Mouse (Mus musculus) inflammation-experienced regulatory T-cells, adult 6 months (primary cell): ENCODE results near the gene Crybb3. TPM values are rescaled to one million over a fixed set of nuclear protein-coding genes. Genes with fewer than 3 reads are reported as not detected.
A peak's percentile ranks its signal among the peaks of the same experiment; 100 is the strongest.
"Not testable (repeated sequence)": the region's sequence is repeated elsewhere in the genome, so short reads cannot be mapped to it uniquely, and the experiment has no call there.

ENCODE experiments used
- ATAC-seq: one replicate; pipeline ENCODE4 v1.8.0; 2017
- polyA plus RNA-seq, 3 experiments: library from polyadenylated mRNA; unstranded; fragments of 100-300 nt; shearing (Covaris generic); gene quantifications; one replicate each; pipeline ENCODE4 v1.2.1; 2017

Crybb3 gene
- polyA plus RNA-seq: 1 to 10 TPM in 1 of 3 experiments, not detected in 2; 1.3 TPM

DNA sequence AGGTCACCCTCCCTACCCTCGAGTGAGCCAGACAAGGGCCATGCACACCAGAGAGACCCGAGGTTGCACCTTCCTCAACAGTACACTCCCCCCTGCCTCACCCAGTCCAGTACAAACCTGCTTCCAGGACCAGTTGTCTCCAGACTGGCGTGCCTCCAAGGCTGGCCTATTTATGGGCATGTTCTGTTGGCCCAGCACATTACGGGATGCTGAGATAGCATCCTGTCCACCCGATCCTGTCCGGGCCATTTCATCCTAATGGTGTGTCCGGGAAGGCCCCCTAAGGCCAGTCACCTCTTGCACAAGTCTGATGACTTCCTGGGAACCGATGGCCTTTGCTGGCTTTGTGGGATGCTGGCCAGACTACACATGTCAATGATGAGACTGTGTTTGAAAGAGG, at the start of gene Crybb3:
Gene Crybb3, minus strand, starts transcription at position 146 of the 400 bp plus-strand sequence.
- no peak for ATAC-seq

DNA sequence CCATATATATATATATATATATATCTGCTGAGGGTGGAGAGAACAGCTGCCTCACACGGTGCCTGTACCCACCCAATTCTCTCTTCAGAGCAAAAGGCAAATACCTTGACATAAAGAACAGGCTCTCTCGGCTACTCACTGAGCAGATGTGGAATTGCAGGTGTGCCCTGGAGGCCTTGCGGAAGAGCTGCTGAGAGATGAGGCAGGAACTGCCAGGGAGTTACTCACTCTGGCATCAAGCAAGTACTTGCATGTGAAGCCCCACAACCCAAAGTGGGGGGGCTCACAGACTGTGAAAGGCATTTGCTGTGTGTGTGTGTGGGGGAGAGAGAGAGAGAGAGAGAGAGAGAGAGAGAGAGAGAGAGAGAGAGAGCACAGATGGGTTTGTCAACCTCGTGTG, 47.0 kb upstream of the Crybb3 start:
- ATAC-seq: no peak

DNA sequence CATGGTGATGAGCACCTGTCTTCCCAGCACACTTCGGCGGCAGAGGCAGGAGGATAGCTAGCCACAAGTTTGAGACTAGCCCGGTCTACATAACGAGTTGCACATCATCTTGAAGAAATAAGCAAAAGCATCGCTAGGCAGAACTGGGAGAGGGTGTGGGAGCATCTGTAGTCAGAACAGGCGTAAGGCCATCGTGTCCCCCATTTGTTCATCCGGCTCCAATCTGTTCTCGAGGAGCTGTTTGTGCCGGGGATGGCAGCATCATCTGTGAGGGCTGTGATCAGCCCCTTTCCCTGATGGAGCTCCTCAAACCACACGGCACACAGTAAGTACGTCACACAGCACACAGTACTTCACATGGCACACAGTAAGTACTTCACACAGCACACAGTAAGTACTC, 45.1 kb upstream of the Crybb3 start:
- ATAC-seq: no peak

DNA sequence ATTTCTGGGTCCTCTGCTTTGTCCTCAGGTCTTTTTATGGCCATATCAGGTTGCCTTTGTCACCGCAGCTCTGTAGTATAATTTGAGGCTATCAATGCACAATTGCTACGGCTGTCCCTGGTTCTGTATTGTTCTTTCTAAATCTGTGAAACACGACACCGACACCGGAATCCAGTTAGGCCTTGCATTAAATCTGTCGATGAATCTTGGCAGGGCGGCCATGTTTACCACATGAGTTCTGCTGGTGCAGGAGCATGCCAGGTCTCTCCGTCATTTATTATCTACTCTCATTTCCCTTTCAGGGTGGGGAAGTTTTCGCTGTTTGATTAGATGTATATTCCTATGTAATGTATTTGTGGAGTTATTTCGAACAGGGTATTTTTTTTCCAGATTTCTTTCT, 42.3 kb upstream of the Crybb3 start:
- no peak for ATAC-seq

DNA sequence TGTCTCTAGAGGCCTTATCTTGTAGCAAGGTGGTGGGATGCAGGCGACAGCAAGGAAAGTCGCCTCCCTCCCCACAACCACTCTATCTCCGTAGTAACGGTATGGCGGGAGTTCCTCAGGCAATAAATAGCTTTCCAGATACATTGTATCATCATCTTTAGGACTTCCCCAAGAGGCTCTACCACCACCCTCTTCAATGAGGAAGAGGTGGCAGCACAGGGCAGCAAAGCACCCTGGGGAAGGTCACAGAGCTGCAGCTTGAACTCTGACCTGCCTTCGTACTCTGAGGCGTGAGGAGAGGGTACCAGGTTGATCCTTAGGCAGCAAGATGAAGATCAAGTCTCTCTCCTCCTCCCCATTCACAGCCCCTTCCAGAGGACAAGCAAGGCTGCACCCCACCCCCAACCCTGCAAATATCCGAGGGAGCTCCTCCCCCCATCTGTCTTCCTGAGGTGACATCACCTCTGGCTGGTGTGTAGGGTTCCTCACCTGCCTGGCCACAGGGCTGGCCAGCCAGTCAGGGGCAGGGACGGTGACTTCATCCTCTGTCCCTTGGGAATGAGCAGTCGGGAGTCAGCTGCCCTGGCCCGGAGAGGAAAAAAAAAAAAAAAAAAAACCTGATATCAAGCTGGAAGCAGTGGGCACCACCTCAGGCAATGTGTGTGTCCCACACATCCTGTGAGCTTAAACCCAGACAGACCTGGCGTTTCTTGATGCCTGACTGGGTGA, 41.1 kb upstream of the Crybb3 start:
- ATAC-seq: no peak

DNA sequence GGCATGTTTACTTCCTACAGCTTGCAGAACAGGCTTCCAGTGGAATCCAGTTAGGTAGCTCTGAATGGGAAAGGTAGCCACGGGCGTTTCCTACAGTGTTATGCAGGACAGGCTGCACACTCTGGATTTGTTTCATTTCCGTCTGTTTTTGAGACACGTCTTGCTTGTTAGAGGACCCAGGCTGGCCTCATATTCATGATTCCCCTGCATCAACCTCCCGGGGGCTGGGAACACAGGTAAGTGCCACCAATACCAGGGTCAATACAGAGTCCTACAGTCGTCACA, 40.1 kb upstream of the Crybb3 start:
- ATAC-seq: no peak

DNA sequence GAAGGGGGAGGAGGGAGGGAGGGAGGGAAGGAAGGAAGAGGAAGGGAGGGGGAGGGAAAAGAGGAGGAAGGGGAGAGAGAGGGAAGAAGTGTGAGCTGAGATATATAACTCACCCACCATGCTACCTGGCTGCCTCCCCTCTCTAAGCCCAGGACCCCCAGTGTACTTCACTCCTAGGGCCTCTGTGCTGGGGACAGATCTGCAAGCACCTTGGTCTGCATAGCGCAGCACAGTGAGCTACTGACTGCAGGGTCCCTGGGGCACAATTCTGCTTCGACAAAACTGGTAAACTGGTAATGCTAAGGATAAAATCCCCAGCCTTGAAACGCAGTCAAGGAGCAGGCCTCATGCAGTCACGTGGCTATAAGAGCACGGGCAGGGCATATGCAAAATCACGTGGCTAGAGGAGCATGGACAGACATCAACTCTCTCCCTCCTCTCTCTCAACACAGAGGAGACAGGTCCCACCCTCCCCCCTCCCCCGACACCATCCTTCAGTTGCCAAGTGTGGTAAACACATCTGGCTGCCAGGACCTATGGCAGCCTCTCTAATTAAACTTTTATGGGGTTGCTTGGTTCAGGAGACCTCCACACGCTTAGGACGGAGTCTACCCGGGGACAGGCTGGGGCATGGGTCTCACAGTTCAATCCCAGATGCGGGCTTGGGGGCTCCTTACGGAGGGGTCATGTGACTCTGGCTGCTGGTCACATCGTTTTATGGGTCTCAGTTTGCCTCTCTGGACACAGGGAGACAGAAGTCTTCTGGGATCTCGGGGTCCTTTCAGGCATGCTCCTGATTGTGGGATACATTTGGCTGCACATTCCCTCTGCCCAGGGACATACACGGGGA, 39.6 kb upstream of the Crybb3 start:
- ATAC-seq: no peak

DNA sequence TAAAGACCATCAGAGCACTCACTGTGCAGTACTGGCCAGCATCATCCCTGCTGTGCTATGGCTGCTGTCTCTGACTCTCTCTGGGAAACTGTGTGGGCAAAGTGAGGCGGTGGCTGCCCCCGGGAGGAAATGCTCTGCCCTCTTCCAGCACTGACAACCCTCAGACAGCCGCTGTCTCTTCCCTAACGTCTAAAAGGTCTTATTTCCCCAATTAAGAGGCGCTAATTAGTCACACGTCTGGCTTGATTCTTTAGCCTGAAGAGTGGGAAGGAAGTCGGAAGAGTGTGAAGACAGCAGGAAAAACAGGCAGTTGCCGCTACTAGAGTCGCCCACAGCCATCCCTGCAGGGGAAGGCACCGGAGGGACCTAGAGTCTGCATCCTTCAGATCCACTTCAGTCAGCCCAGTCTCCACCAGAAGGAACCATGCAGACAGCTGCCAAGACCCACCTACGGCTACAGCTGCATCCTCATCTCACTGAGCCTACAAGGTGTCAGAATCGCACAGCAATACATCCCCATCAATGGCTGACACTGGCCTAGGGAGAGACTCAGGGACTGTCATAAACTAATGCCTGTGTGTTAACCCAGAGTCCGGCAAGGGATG, 38.6 kb upstream of the Crybb3 start:
- no peak for ATAC-seq

DNA sequence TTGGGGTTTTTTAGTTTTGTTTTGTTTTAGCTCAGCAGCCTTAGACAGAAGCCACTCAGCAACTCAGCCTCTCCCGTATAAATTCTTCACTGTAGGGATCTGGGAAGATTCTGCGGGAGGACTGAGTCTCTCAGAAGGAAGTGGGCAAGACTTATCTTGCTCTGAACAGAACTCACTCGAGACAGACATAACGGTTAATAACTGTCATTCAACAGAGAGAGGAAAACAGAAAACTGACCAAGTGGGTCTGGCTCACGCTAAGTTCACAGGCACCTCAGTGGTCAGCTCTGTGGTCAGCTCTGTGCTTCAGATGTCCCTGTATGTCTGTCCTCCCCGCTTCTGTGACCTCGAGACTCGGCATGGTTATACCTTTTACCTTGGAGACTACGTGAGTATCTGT, 37.9 kb upstream of the Crybb3 start:
- no peak for ATAC-seq

DNA sequence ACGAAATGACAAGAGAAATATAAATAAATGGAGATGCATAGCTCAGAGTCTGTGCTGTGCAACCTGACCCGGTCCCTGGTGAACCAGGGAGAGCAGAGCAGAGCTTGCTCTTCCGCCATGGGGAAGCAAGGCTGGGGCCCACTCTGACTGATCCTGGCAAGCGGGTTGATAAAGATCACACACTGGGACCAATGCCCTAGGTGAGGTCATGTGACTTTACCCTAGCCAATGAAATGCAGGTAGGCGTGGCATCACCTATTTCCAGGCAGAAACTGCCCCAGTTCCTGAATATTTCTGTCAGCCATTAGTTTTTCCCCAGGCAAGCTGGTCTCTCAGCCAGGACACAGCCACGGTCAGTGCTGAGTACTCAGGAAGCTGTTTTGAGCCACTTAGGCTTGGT, 37.3 kb upstream of the Crybb3 start:
- no peak for ATAC-seq

DNA sequence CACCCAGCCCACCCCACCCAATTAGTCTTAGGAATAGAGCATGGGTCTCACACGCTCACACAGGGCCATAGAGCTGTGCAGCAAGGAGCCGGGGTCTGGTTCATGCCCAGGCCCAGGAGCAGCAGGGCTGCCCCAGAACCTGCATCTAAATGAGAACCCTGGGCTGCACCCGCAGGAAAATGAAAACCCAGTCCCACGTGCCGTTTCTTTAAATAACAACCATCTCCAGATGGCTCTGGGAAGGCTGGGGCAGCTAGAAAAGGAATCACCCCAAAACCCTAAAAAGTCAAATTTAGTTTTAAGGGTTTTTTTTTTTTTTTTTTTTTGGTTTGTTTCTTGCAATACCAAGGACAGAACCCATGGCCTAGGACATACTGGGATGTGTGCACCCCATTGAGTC, 36.0 kb upstream of the Crybb3 start:
- ATAC-seq: no peak

DNA sequence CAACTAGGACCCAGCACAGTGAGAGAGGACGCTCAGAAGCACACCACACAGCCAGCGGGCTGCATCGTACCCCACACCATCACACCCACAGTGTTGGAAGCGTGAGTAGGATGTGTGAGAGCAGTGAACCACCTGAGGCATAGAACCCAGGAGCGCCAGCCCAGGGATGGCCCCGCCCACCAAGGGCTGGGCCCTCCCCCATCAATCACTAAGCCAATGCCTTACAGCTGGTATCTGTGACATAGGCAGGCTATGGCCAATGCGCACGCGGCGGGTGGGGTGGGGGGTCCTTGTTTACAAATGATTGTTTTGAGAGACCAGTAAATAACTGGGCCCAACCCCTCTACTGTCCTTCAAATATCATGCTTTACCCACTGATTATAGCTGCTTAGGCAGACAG, 34.5 kb upstream of the Crybb3 start:
- ATAC-seq: no peak

DNA sequence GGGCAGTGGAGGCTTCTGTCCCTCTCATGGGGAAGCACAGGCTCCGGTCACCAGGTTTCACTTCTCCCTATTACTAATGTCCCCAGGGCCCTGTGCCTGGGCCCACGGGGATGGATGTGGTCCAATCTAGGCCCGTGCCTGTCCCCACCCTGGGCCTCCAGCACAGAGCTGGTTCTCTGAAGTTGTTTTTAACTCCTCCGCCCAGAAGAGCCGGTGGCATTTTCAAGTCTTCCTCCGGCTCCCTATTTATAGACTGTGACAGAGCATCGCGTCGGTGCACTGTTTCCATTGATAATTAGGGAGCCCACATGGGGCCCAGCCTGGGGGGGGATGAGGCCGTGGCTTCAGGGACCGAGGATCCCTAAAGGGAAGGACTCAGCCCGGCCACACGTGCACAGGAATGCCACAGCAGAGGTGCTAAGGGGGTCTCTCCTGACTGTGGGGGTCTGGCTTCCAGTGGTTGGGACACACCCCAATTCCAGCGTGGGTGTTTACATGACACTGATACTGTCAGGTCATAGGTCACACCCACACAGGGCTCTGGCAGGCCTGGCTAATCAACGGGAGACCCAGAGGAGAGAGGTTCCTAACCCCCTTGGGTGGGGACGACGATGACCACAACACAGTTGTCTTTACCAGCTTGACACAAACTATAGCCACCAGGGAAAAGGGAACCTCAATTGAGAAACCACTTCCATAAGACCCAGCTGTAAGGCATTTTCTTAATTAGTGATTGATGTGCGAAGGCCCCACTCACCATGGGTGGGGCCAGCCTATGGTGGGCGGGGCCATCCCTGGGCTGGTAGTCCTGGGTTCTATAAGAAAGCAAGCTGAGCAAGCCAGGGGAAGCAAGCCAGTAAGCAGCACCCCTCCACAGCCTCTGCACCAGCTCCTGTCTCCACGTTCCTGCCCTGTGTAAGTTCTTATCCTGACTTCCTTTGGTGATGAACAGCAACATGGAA, 33.2 kb upstream of the Crybb3 start:
- peak; percentile 67 for ATAC-seq

DNA sequence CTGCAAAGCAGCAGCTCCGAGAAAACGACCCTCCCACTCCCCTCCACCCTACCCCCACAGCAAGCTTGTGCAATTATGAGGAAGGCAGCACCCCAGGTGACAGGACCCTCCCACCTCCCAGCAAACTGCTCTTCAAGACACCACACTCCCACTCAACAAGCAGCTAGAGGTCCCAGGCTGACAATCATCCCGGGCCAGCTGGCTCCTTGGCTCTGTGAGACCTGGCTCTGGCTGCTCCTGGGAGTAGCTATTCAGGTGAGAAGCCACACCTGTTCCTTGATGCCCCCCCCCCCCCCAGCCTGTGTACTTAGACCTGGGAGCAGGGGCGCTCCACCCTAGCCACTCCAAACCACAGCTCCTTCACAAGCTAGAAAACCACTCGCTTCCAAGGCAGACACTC, 31.7 kb upstream of the Crybb3 start:
- no peak for ATAC-seq

DNA sequence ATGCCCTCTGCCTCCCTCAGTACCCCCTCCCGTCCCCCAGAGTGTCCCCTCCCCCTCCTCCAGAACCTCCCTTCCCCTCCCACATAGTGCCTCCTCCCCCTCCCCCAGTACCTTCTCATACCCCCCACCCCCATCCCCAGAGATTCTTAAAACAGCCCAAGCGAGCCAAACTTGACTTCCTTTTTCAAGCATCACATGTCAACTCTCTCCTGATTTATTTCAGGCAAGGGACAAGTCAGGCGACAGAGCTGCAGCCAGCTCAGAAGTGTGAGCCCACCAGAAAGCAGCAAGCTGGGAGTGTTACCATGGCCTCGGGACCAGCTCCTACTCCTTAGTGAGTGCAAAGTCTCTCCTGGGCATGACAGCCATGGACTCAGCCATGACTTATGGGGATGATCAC, 30.0 kb upstream of the Crybb3 start:
- ATAC-seq: no peak

DNA sequence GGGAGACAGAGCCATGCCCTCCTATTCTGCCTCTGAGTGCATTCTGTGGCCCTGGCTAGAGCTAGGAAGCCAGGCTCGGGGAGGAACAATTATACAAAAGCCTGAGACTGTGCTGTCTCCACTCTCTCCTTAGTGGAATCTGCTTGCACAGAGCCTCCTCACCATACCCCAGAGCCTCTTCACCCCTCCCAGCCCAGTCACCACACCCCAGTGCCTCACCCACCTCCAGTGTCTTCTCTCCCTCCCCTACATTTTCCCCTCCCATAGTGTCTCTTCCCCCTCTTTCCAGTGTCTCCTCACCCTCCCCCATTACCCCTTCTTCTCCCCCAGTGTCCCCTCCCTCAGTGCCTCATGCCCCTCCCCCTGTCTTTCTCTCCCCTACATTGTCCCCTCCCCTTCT, 29.5 kb upstream of the Crybb3 start:
- no peak for ATAC-seq

DNA sequence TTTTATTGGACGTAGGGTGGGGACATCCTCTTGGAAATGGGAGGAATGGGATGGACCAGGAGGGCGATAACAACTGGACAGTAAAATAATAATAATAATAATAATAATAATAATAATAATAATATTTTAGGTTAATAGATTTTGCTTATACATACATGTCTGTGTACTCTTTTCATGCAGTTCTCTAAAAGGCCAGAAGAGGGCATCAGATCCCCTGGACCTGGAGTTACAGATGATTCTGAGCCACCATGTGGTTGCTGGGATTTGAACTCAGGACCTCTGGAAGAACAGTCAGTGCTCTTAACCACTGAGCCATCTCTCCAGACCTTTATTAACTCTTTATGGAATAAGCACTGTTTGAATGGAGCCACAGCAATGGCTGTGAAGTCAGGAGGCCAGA, 28.3 kb upstream of the Crybb3 start:
- ATAC-seq: not testable (repeated sequence)

DNA sequence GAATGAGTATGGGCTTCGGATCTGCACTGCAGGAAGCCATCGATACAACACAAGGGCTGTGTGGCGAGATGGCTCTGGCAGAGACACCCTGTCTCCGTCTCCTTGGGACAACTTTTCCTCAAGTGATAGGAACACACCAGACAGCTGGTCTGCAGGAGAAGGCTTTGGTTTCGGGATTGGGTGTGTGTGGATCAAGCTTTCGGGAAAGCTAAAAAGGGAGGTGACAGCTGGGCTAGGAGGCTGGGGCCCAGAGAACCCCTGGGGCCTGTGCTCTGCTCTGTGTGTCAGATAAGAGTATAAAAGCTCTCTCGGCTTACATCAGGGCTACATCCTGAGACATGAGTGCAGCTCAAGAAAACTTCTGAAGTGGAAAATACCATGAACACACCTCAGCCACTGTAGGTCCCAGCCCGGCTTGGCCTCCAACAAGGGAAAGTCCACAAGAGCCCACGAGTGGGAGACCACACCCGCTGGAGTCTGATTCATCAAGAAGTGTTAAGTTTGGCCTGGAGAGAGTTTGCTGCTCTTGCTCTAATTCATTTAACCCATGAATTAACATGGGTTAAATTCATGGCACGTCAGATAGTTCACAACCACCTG, 26.9 kb upstream of the Crybb3 start:
- no peak for ATAC-seq

DNA sequence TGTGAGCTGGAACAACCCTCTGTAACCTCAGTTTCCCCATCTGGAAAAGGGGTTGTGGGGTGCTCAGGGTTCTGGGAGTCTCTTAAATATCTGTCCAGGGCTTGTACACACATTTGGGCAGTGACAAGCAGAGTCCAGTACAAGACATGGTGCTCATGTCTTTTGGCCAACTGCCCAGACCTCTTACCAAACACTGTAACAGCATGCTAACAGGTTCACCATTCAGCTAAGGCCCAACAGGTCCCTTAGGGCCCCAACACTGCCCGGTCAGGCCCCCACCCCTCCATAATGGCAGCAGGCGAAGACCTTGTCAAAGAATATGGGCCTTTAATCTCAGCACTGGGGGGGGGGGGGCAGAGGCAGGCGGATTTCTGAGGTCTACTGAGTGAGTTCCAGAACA, 26.3 kb upstream of the Crybb3 start:
- no peak for ATAC-seq

DNA sequence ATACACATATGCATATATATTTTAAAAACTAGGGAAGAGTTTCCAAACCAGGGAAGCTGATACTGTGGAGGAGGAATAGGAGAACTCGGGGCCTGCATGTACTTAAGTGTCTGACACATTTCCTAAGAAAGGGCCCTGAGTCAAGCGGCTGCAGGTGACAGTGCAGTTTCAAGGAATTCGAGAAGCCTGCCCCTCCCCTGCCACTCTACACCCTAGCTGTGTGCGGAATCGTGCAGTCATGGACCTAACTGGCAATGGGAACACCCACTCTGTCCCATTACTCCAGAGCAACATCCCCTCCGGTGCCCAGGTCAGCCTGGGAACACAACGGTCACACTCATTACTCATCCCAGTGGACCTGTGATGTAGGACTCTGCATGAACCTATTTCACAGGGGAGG, 25.2 kb upstream of the Crybb3 start:
- ATAC-seq: no peak

DNA sequence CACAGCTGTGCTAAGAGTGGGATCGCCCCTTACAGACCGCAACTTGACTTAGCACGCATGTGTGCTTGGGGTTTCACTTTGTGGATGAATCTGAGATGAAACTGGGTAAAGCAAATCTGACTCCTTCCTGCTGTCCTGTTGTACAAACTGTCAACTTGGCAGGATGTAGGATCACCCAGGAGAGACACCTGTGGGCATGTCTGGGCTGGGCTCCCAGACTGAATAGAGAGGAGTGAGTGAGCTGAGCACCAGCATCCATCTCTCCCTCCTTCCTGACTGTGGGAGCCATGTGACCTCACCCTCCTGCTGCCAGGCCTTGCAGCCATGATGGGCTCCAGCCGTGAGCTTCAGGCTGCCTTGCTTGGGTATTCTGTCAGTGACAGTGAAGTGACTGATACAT, 24.1 kb upstream of the Crybb3 start:
- no peak for ATAC-seq

DNA sequence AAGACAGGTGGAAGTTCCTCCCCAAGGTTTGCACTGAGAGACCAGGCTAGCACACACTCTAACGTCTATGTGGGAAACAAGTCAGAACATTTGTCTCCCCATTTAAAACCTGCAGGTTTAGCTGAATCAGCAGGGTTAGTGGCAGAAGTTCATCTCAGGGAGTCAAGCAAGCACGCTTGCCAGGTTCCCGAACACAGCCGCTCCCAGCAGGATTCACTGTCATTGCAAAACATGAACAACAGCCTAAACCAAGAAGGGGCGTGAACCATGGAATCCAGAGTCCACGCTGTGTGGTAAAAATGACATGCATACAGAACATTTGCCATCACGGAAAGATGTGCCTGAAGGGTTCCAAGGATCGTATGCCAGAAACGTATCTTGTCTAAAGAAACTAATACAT, 23.7 kb upstream of the Crybb3 start:
- no peak for ATAC-seq
